Mouse (Mus musculus) liver, embryonic 14.5 days (tissue): Measurements from ENCODE around the gene Serinc3. TPM values are rescaled to one million over a fixed set of nuclear protein-coding genes. Genes with fewer than 3 reads are reported as not detected.

Source experiments
- ATAC-seq: fragments of 200-750 bp; cut with Nextera tagmentation; 2 replicates; pipeline ENCODE4 v1.8.0; 2017; ENCODE audit warnings: moderate number of reproducible peaks, mild to moderate bottlenecking, moderate library complexity; ENCODE audit not compliant: insufficient read depth
- DNase-seq, 3 experiments: peaks; one replicate each; pipeline ENCODE4 v3.0.0-alpha.2; 2012 to 2013; ENCODE audit warnings: low read depth in 3 of 3, low spot score in 3 of 3
- H3K27ac ChIP-seq: fragments of 300-500 bp; sonication (generic); 2 replicates; pipeline ENCODE4 v1.5.1; 2014; ENCODE audit warnings: moderate library complexity, mild to moderate bottlenecking, control low read depth, inconsistent platforms
- H3K27me3 ChIP-seq: fragments of 300-500 bp; sonication (generic); 2 replicates; pipeline ENCODE4 v1.6.1; 2014; ENCODE audit warnings: mild to moderate bottlenecking, low read length, moderate library complexity; ENCODE audit not compliant: control insufficient read depth, insufficient read depth
- H3K36me3 ChIP-seq: fragments of 300-500 bp; sonication (generic); replicated peaks from 2 replicates; pipeline ENCODE4 v1.6.1; 2014; ENCODE audit warnings: low read depth; ENCODE audit not compliant: control insufficient read depth, insufficient read depth
- H3K4me1 ChIP-seq, 2 experiments: fragments of 200-500 bp in 1 of 2; fragments of 300-500 bp in 1 of 2; sonication (generic) in 1 of 2; replicated peaks; 2 replicates each; pipeline ENCODE4 v1.6.1; 2012 to 2014; ENCODE audit warnings: antibody characterized with exemption in 1 of 2, inconsistent platforms in 1 of 2, low read length in 1 of 2; ENCODE audit not compliant: control insufficient read depth in 2 of 2, insufficient read depth in 2 of 2
- H3K4me2 ChIP-seq: fragments of 300-500 bp; sonication (generic); 2 replicates; pipeline ENCODE4 v1.6.1; 2014; ENCODE audit warnings: low read depth, mild to moderate bottlenecking, control low read depth, moderate library complexity
- H3K4me3 ChIP-seq, 2 experiments: fragments of 200-500 bp in 1 of 2; fragments of 300-500 bp in 1 of 2; sonication (generic) in 1 of 2; 2 replicates each; pipeline ENCODE4 v1.5.1; 2012 to 2014; ENCODE audit warnings: low read depth in 2 of 2, low read length in 2 of 2, mild to moderate bottlenecking in 2 of 2, control low read depth in 1 of 2, inconsistent platforms in 1 of 2, moderate library complexity in 1 of 2; ENCODE audit not compliant: insufficient read depth in 1 of 2
- H3K9ac ChIP-seq: fragments of 300-500 bp; sonication (generic); replicated peaks from 2 replicates; pipeline ENCODE4 v1.6.1; 2014; ENCODE audit warnings: mild to moderate bottlenecking, control low read depth, moderate library complexity
- H3K9me3 ChIP-seq: fragments of 300-500 bp; sonication (generic); 2 replicates; pipeline ENCODE4 v1.6.1; 2016; ENCODE audit warnings: low read length, mixed read lengths; ENCODE audit not compliant: control insufficient read depth
- CTCF ChIP-seq: IDR thresholded peaks from 2 replicates; pipeline ENCODE4 v1.5.1; 2016; ENCODE audit warnings: antibody characterized with exemption, low read depth, control low read depth
- EP300 ChIP-seq: IDR thresholded peaks from 2 replicates; pipeline ENCODE4 v1.6.1; 2016; ENCODE audit warnings: antibody characterized with exemption, low read depth
- WGBS: fragments of 180-500 bp; shearing (Covaris S2); extraction: QIAGEN DNeasy Blood & Tissue Kit; methylation state at CpG from one replicate; pipeline ENCODE4 v1.1.7; 2014; ENCODE audit not compliant: insufficient replicate concordance; 5-methylcytosine and 5-hydroxymethylcytosine counted together
- polyA plus RNA-seq, 2 experiments: library from polyadenylated mRNA; depleted of rRNA in 1 of 2; stranded (reverse) in 1 of 2; unstranded in 1 of 2; fragments of >200 nt; fragmentation: Nextera tagmentation in 1 of 2; extraction: Ambion mirVana in 1 of 2; gene quantifications; 2 replicates each; pipeline versions ENCODE4 v1.2.1 to v1.2.3; 2012 to 2014

Gene Serinc3
- polyA plus RNA-seq, 2 experiments, result 165 to 257 TPM

DNA sequence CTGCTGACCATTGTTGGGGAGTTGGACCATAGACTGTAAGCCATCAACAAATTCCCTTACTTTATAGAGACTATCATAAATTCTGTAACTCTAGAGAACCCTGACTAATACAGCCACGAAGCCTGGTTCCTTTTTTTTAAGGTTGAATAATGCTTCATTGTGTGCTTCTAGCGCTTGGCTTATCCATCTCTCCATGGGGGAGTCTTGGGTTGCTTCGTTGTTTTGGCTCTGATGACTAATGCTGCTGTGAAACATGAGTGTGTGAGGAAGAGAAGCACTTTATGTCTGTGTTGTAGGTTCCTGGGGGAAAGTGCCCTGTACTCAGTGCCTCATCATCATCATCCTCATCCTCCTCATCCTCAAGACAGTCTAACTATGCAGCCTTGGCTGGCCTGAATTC is 19.0 kb upstream of the Serinc3 start:
- no peaks in the 10 kb centered on the region for H3K27me3 ChIP-seq
- 62% methylated on average over 3 of the region's 3 CpGs for WGBS

DNA sequence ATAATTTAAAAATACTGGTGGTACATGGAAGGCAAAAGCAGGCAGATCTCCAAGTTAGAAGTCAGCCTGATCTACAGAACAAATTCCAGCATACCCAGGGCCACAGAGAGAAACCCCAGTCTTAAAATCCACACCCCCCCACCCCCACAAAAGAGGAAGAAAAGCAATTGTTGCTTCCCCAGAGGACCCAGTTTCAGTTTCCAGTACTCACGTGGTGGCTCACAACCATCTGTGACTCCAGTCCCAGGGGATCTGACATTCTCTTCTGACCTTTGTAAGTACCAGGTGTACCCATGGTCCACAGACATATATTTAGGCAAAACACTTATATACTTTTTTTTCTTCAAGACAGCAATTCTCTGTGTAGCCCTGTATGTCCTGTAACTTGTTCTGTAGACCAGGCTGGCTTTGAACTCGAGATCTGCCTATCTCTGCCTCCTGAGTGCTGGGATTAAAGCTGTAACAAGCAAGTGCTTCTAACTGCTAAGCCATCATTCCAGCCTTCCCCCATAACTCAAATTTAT is 17.8 kb upstream of the Serinc3 start:
- 54% methylated on average over 2 of the region's 2 CpGs for whole genome bisulfite sequencing
- Histone ChIP-seq H3K4me1 (peaks cover 18 to 35% of the 10 kb centered on the region in 2 experiments), H3K27ac (no peak overlapping the region), H3K27me3 (no peaks in the 10 kb centered on the region), H3K4me3 (no peak overlapping the region), H3K9me3 (no peaks in the 10 kb centered on the region), H3K4me2 (no peak overlapping the region), H3K9ac (no peak overlapping the region), H3K36me3 (peaks cover 6% of the 10 kb centered on the region; the same call in 1 of the 2 replicates)
- ATAC-seq, result no peak
- no peak for TF ChIP-seq CTCF
- no peak for TF ChIP-seq EP300
- no peak for DNase-seq

More for the DNA sequence above, 19.0 kb upstream of the Serinc3 start:
- Histone ChIP-seq H3K4me3 (no peak overlapping the region), H3K9me3 (no peaks in the 10 kb centered on the region), H3K4me2 (no peak overlapping the region), H3K36me3 (peaks cover 6% of the 10 kb centered on the region; the same call in 1 of the 2 replicates), H3K9ac (no peak overlapping the region), H3K27ac (no peak overlapping the region), H3K4me1 (peaks cover 15 to 36% of the 10 kb centered on the region in 2 experiments)
- no peak for ATAC-seq
- no peak for TF ChIP-seq EP300
- no peak for TF ChIP-seq CTCF
- no peak for DNase-seq

DNA sequence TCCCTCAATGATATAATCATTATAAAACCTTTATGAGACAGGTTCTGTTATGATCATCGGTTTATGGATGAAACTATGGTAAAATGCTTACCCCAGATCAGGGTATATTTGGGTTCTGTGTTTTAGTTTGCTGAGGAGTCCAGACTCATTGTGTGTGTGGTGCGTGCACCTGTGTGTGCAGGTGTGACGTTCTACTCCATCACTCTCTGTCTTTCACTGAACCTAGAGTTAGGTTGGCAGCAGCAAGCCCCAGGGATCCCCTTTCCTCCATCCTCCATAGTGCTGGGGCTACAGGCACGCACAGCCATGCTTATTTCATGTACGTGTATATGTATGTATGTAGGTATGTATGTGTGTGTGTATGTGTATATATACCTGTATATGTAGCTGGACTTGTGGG is 17.1 kb upstream of the Serinc3 start:
- H3K4me1 ChIP-seq, result peaks cover 19 to 35% of the 10 kb centered on the region in 2 experiments
- H3K36me3 ChIP-seq, result peaks cover 6% of the 10 kb centered on the region; the same call in 1 of the 2 replicates
- no peaks in the 10 kb centered on the region for H3K27me3 ChIP-seq

GRCm38 (mm10) chr2:163661371-163661850 is 16.5 kb upstream of the Serinc3 start:
- H3K27me3 ChIP-seq, result no peaks in the 10 kb centered on the region
- H3K9ac ChIP-seq, result no peak overlapping the region
- no peaks in the 10 kb centered on the region for H3K9me3 ChIP-seq
- peaks cover 6% of the 10 kb centered on the region; the same call in 1 of the 2 replicates for H3K36me3 ChIP-seq
- no peak overlapping the region for H3K4me2 ChIP-seq
- H3K4me3 ChIP-seq, result no peak overlapping the region
- DNase-seq, result no peak
- WGBS, result 68% methylated on average over 6 of the region's 6 CpGs
- ATAC-seq, result no peak
- H3K4me1 ChIP-seq, result peaks cover 19 to 35% of the 10 kb centered on the region in 2 experiments
- no peak for TF ChIP-seq CTCF
- TF ChIP-seq EP300, result no peak
- H3K27ac ChIP-seq, result no peak overlapping the region

More for the DNA sequence above, 17.1 kb upstream of the Serinc3 start:
- Histone ChIP-seq H3K4me3 (no peak overlapping the region), H3K9me3 (no peaks in the 10 kb centered on the region), H3K27ac (no peak overlapping the region), H3K9ac (no peak overlapping the region), H3K4me2 (no peak overlapping the region)
- DNase-seq (no peak), ATAC-seq (no peak)
- WGBS, result 85% methylated on average over 5 of the region's 5 CpGs
- no peak for TF ChIP-seq CTCF
- TF ChIP-seq EP300, result no peak

DNA sequence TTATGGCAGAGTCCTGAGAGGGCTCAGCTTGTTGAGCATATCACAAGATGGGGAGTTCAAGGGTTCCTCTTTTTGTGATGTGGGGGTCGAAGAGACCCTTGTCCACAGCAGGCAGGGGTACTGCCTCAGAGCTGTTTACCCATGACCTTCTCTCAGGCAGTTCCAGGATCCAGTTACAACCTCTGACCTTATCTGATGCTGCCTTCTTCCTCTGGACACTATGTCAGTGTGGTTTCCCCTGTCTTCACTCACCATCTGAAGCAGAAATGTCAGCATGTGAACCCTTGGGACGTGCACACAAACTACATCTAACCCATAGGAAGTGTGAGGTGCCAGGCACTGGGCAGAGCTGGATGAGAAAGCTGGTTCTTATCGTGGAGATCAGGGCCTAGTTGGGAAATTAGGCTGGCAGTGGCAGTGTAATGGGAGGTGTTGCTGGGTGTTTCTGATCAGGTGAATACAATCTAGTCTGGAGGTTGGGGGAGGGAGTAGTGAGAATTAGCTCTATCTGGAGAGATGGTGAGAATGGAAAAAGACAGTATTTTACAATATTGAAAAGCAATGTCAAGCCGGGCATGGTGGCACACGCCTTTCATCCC is 15.3 kb upstream of the Serinc3 start:
- Histone ChIP-seq H3K4me1 (peaks cover 19 to 35% of the 10 kb centered on the region in 2 experiments), H3K27me3 (no peaks in the 10 kb centered on the region), H3K36me3 (peaks cover 6% of the 10 kb centered on the region; the same call in 1 of the 2 replicates), H3K4me3 (0 out of 4 replicates have a peak overlapping the region, but pooled peaks have one; percentile 4 to 6), H3K27ac (no peak overlapping the region), H3K4me2 (peak overlapping the region; percentile 93), H3K9ac (peak overlapping the region; percentile 43; the same call in 1 of the 2 replicates), H3K9me3 (no peaks in the 10 kb centered on the region)
- 39% methylated on average over 5 of the region's 5 CpGs for WGBS
- ATAC-seq (no peak), DNase-seq (no peak)
- no peak for TF ChIP-seq CTCF
- TF ChIP-seq EP300, result no peak
